Mouse (Mus musculus) heart, postnatal 0 days (tissue): ENCODE measurements at regions not wholly inside any gene's neighbourhood (a gene's known extent, or its start where the extent isn't known, plus 50 kb on each side); places are given as distances from the start of the nearest gene placed in this dataset.

Experiments
- CTCF ChIP-seq: IDR thresholded peaks from 2 replicates; pipeline ENCODE4 v1.5.1; 2016; ENCODE audit warnings: antibody characterized with exemption, control low read depth, low read depth
- EP300 ChIP-seq: IDR thresholded peaks from 2 replicates; pipeline ENCODE4 v1.6.1; 2016; ENCODE audit warnings: antibody characterized with exemption, low read depth

DNA sequence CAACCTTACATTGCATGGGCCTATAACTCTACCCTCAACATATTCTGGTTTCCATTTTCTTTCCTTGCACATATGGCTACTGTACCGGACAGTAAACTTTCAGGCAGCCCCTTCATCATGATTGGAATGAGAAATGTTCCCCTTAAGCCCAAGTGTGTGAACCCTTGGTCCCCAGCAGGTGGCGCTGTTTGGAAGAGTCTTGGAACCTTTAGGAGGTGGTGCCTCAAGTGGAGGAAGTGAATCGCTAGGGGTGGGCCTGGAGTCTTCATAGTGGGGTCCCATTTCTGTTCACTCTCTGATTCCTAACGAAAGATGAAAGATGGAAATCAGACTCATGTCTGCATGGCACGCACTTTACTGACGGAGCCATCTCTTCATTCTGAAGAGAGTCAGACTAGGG lies 91.8 kb downstream of the Bms1 start:
- TF ChIP-seq CTCF (peak; percentile 32), EP300 (no peak)
